Mouse (Mus musculus) adrenal gland, adult 18-20 months (tissue): ENCODE results near the gene Plekha5. TPM values are rescaled to one million over a fixed set of nuclear protein-coding genes. Genes with fewer than 3 reads are reported as not detected.

Experiments
- total RNA-seq, 2 experiments: library from RNA; stranded (reverse); gene quantifications; 1 replicate in 1 of 2; 2 replicates in 1 of 2; pipeline ENCODE4 v1.2.3; 2021

Plekha5 gene
- total RNA-seq, 2 experiments from 2014 or later = 17.5 to 28.1 TPM

Other genes starting within 250 kb of the Plekha5 start
- gene Aebp2, start 198.6 kb downstream of the Plekha5 start, total RNA-seq = 10 to 100 TPM; 44.8 to 45.6 TPM